Mouse (Mus musculus) heart, embryonic 11.5 days (tissue): ENCODE results near the gene Rnf169. TPM values are rescaled to one million over a fixed set of nuclear protein-coding genes. Genes with fewer than 3 reads are reported as not detected.
A peak's percentile ranks its signal among the peaks of the same experiment; 100 is the strongest.

Experiments
- ATAC-seq: fragments of 200-750 bp; cut with Nextera tagmentation; replicated peaks from 2 replicates; pipeline ENCODE4 v1.8.0; 2017; ENCODE audit warnings: moderate library complexity; ENCODE audit not compliant: insufficient number of reproducible peaks, low FRiP score, low TSS enrichment
- H3K27ac ChIP-seq: fragments of 300-500 bp; sonication (generic); 2 replicates; pipeline ENCODE4 v1.5.1; 2014; ENCODE audit warnings: mild to moderate bottlenecking, low read depth, low read length
- H3K27me3 ChIP-seq: fragments of 300-500 bp; sonication (generic); 2 replicates; pipeline ENCODE4 v1.6.1; 2014; ENCODE audit warnings: mild to moderate bottlenecking, low read length, mixed read lengths; ENCODE audit not compliant: control insufficient read depth, insufficient read depth
- H3K36me3 ChIP-seq: fragments of 300-500 bp; sonication (generic); 2 replicates; pipeline ENCODE4 v1.6.1; 2014; ENCODE audit warnings: mild to moderate bottlenecking, low read length, moderate library complexity, mixed read lengths; ENCODE audit not compliant: control insufficient read depth, insufficient read depth
- H3K4me1 ChIP-seq: fragments of 300-500 bp; sonication (generic); 2 replicates; pipeline ENCODE4 v1.6.1; 2014; ENCODE audit warnings: low read length; ENCODE audit not compliant: control insufficient read depth, insufficient read depth
- H3K4me2 ChIP-seq: fragments of 300-500 bp; sonication (generic); 2 replicates; pipeline ENCODE4 v1.6.1; 2014; ENCODE audit warnings: mild to moderate bottlenecking, moderate library complexity
- H3K4me3 ChIP-seq: fragments of 300-500 bp; sonication (generic); 2 replicates; pipeline ENCODE4 v1.5.1; 2014; ENCODE audit warnings: low read depth, low read length
- H3K9ac ChIP-seq: fragments of 300-500 bp; sonication (generic); 2 replicates; pipeline ENCODE4 v1.6.1; 2014; ENCODE audit warnings: mild to moderate bottlenecking, low read depth, low read length, moderate library complexity
- H3K9me3 ChIP-seq: fragments of 300-500 bp; sonication (generic); replicated peaks from 2 replicates; pipeline ENCODE4 v1.6.1; 2016; ENCODE audit warnings: low read length; ENCODE audit not compliant: control insufficient read depth
- whole genome bisulfite sequencing: fragments of 180-500 bp; shearing (Covaris S2); extraction: QIAGEN DNeasy Blood & Tissue Kit; methylation state at CpG from one replicate; pipeline ENCODE4 v1.1.7; 2014; ENCODE audit not compliant: insufficient replicate concordance; 5-methylcytosine and 5-hydroxymethylcytosine counted together
- polyA plus RNA-seq: library from polyadenylated mRNA; unstranded; fragments of >200 nt; fragmentation: Nextera tagmentation; extraction: Ambion mirVana; gene quantifications from 2 replicates; pipeline ENCODE4 v1.2.1, GENCODE M21; 2014

The Rnf169 gene
- polyA plus RNA-seq, 1 experiment from 2014 or later = 4.7 TPM

- no peak overlapping the region for H3K4me3 ChIP-seq
- WGBS = 80% methylated on average over 4 of the region's 4 CpGs
- H3K4me1 ChIP-seq = no peaks in the 10 kb centered on the region; the same call in 1 of the 2 replicates
- no peak overlapping the region for H3K4me2 ChIP-seq
- H3K9me3 ChIP-seq = no peaks in the 10 kb centered on the region
- no peak overlapping the region for H3K9ac ChIP-seq
- ATAC-seq = no peak
- peaks cover 62% of the 10 kb centered on the region for H3K27me3 ChIP-seq
- H3K27ac ChIP-seq = no peak overlapping the region
- H3K36me3 ChIP-seq = no peaks in the 10 kb centered on the region
Measured at GRCm38 (mm10) chr7:100008765-100009164, 28.5 kb upstream of the Rnf169 start.

- no peak overlapping the region for H3K27ac ChIP-seq
- no peaks in the 10 kb centered on the region for H3K36me3 ChIP-seq
- H3K27me3 ChIP-seq = peaks cover 63% of the 10 kb centered on the region
- H3K4me1 ChIP-seq = no peaks in the 10 kb centered on the region; the same call in 1 of the 2 replicates
- no peak overlapping the region for H3K9ac ChIP-seq
- H3K9me3 ChIP-seq = no peaks in the 10 kb centered on the region
- H3K4me2 ChIP-seq = peak overlapping the region; percentile 84
- WGBS = 5% methylated on average over 11 of the region's 11 CpGs
- no peak for ATAC-seq
- H3K4me3 ChIP-seq = peak overlapping the region; percentile 42
Measured at GRCm38 (mm10) chr7:100006411-100006810, 26.2 kb upstream of the Rnf169 start.

GRCm38 (mm10) chr7:100005790-100006189 is 25.5 kb upstream of the Rnf169 start, which contains the start of gene Chrdl2:
Gene Chrdl2, plus strand, starts transcription at chr7:100006172.
- peak within 1 kb of the TSS; percentile 39; the same call in 1 of the 2 replicates for H3K9ac ChIP-seq

GRCm38 (mm10) chr7:100003781-100004180 is 23.5 kb upstream of the Rnf169 start:
- Histone ChIP-seq H3K9me3 (no peaks in the 10 kb centered on the region), H3K27me3 (peaks cover 52% of the 10 kb centered on the region), H3K4me1 (no peaks in the 10 kb centered on the region; the same call in 1 of the 2 replicates), H3K9ac (no peak overlapping the region), H3K27ac (no peak overlapping the region), H3K36me3 (no peaks in the 10 kb centered on the region), H3K4me2 (no peak overlapping the region), H3K4me3 (no peak overlapping the region)
- WGBS = 49% methylated on average over 9 of the region's 9 CpGs
- no peak for ATAC-seq

More at GRCm38 (mm10) chr7:100005790-100006189, 25.5 kb upstream of the Rnf169 start, which contains the start of gene Chrdl2:
- H3K4me2 ChIP-seq = peak within 1 kb of the TSS; percentile 84
- no peaks in the 10 kb centered on the region; the same call in 1 of the 2 replicates for H3K4me1 ChIP-seq
- no peaks in the 10 kb centered on the region for H3K36me3 ChIP-seq
- ATAC-seq = no peak
- WGBS = under 1% methylated on average over 33 of the region's 44 CpGs
- no peak within 1 kb of the TSS for H3K27ac ChIP-seq
- H3K27me3 ChIP-seq = peaks cover 63% of the 10 kb centered on the region
- H3K9me3 ChIP-seq = no peaks in the 10 kb centered on the region
- H3K4me3 ChIP-seq = peak within 1 kb of the TSS; percentile 42

- Histone ChIP-seq H3K4me1 (no peaks in the 10 kb centered on the region), H3K36me3 (no peaks in the 10 kb centered on the region), H3K27me3 (peaks cover under 1% of the 10 kb centered on the region; the same call in 1 of the 2 replicates), H3K27ac (no peak overlapping the region), H3K4me3 (no peak overlapping the region), H3K4me2 (no peak overlapping the region), H3K9ac (no peak overlapping the region), H3K9me3 (no peaks in the 10 kb centered on the region)
- no peak for ATAC-seq
- 69% methylated on average over 3 of the region's 3 CpGs for WGBS
Measured at GRCm38 (mm10) chr7:99998668-99999067, 18.4 kb upstream of the Rnf169 start.

GRCm38 (mm10) chr7:99995186-99995585 is 14.9 kb upstream of the Rnf169 start:
- Histone ChIP-seq H3K9me3 (no peaks in the 10 kb centered on the region), H3K36me3 (no peaks in the 10 kb centered on the region), H3K9ac (no peak overlapping the region), H3K4me3 (no peak overlapping the region), H3K27me3 (no peaks in the 10 kb centered on the region), H3K27ac (no peak overlapping the region), H3K4me2 (no peak overlapping the region), H3K4me1 (no peaks in the 10 kb centered on the region)
- no peak for ATAC-seq
- 57% methylated on average over 7 of the region's 7 CpGs for WGBS

- Histone ChIP-seq H3K36me3 (no peaks in the 10 kb centered on the region), H3K27ac (no peak overlapping the region), H3K27me3 (no peaks in the 10 kb centered on the region), H3K4me1 (no peaks in the 10 kb centered on the region), H3K9ac (no peak overlapping the region), H3K4me3 (no peak overlapping the region), H3K9me3 (no peaks in the 10 kb centered on the region), H3K4me2 (no peak overlapping the region)
- WGBS = 79% methylated on average over 7 of the region's 7 CpGs
- ATAC-seq = no peak
Measured at GRCm38 (mm10) chr7:99993159-99993558, 12.9 kb upstream of the Rnf169 start.

GRCm38 (mm10) chr7:99990990-99991707 is 10.9 kb upstream of the Rnf169 start:
- ATAC-seq = no peak
- 75% methylated on average over 8 of the region's 8 CpGs for WGBS
- no peak overlapping the region for H3K4me3 ChIP-seq

More at GRCm38 (mm10) chr7:99990990-99991707, 10.9 kb upstream of the Rnf169 start:
- Histone ChIP-seq H3K9me3 (no peaks in the 10 kb centered on the region), H3K36me3 (no peaks in the 10 kb centered on the region), H3K27me3 (no peaks in the 10 kb centered on the region), H3K27ac (no peak overlapping the region), H3K9ac (no peak overlapping the region), H3K4me1 (no peaks in the 10 kb centered on the region), H3K4me2 (no peak overlapping the region)
